28 mouse cellular contexts compared by ENCODE assay signal in the genomic region with DNA sequence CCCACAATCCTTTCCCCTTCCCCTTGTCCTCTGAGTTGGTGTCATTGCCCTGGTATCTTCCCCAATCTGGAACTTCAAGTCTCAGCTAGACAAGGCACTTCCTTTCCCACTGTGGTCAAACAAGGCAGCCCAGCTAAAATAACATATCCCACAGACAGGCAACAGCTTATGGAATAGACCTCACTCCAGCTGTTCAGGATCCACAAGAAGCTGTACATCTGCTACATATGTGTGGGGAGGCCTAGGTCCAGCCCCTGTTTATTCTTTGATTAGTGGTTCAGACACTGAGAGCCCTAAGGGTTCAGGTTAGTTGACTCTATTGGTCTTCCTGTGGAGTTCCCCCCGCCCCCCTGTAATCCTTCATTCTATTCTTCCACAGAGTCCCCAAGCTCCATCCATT.
DNase-seq lines count a peak whose midpoint lies in the region; ATAC-seq lines count a peak whose summit lies in the region.
"Had no signal": no experiment of that assay in that cellular context is flagged by ENCODE, and none has a peak within 500 bp of the region (broad histone marks: within the 10 kb centered on the region; RNA-seq: fewer than 3 reads in every experiment).

No protein-coding gene starts in this region.

- ATAC-seq in embryonic facial prominence, embryonic 14.5 days (ENCODE audit: low read depth) = peak; percentile 22; the same call in 1 of the 2 replicates
- peak; percentile 73; the same call in 1 of the 2 replicates for ATAC-seq in kidney, embryonic 15.5 days (replicated peaks; ENCODE audit: low FRiP score)
- ATAC-seq in neural tube, embryonic 11.5 days (ENCODE audit: insufficient read depth, low FRiP score, low TSS enrichment) = no peak
- ATAC-seq in neural tube, embryonic 15.5 days (ENCODE audit: low FRiP score) = no peak
- ATAC-seq in midbrain, embryonic 15.5 days (replicated peaks) = no peak
- ATAC-seq: activated CD4-positive, CD25-positive, alpha-beta regulatory T cell, adult 4 months; forebrain, embryonic 15.5 days; hindbrain, embryonic 16.5 days; intestine, embryonic 15.5 days had no signal

- no peaks in the 10 kb centered on the region for H3K27me3 ChIP-seq in embryonic facial prominence, embryonic 14.5 days (replicated peaks; ENCODE audit: control insufficient read depth, insufficient read depth, low read length)
- no peaks in the 10 kb centered on the region for H3K27me3 ChIP-seq in embryonic facial prominence, embryonic 10.5 days (replicated peaks; ENCODE audit: low read depth, poor library complexity, severe bottlenecking)
- no peaks in the 10 kb centered on the region for H3K27me3 ChIP-seq in kidney, embryonic 15.5 days
- H3K27me3 ChIP-seq in neural tube, embryonic 11.5 days (ENCODE audit: control insufficient read depth, insufficient read depth, low read length) = no peaks in the 10 kb centered on the region
- no peaks in the 10 kb centered on the region for H3K27me3 ChIP-seq in neural tube, embryonic 15.5 days (replicated peaks)
- no peaks in the 10 kb centered on the region for H3K27me3 ChIP-seq in midbrain, embryonic 15.5 days (replicated peaks)
- H3K27me3 ChIP-seq: embryonic facial prominence, embryonic 12.5 days; forebrain, embryonic 12.5 days; forebrain, embryonic 15.5 days; heart, embryonic 15.5 days; hindbrain, embryonic 13.5 days; intestine, embryonic 15.5 days had no signal

- H3K4me3 ChIP-seq in embryonic facial prominence, embryonic 14.5 days (ENCODE audit: low read depth, low read length) = no peak overlapping the region
- no peak overlapping the region for H3K4me3 ChIP-seq in embryonic facial prominence, embryonic 10.5 days
- H3K4me3 ChIP-seq in kidney, embryonic 15.5 days (replicated peaks) = no peak overlapping the region
- H3K4me3 ChIP-seq in neural tube, embryonic 11.5 days (ENCODE audit: low read depth, low read length) = no peak overlapping the region
- H3K4me3 ChIP-seq in neural tube, embryonic 15.5 days (replicated peaks) = no peak overlapping the region
- H3K4me3 ChIP-seq in midbrain, embryonic 15.5 days = no peak overlapping the region
- H3K4me3 ChIP-seq: embryonic facial prominence, embryonic 12.5 days; erythroblast, embryonic 14.5 days; forebrain, embryonic 12.5 days; forebrain, embryonic 15.5 days; heart, adult 2 months; heart, embryonic 15.5 days; hindbrain, embryonic 10.5 days; hindbrain, embryonic 13.5 days; intestine, embryonic 15.5 days had no signal

- no peak overlapping the region for H3K4me2 ChIP-seq in embryonic facial prominence, embryonic 14.5 days (ENCODE audit: low read depth, low read length)
- no peak overlapping the region for H3K4me2 ChIP-seq in kidney, embryonic 15.5 days
- H3K4me2 ChIP-seq in neural tube, embryonic 11.5 days (ENCODE audit: low read depth) = no peak overlapping the region
- no peak overlapping the region for H3K4me2 ChIP-seq in neural tube, embryonic 15.5 days
- no peak overlapping the region for H3K4me2 ChIP-seq in midbrain, embryonic 15.5 days
- H3K4me2 ChIP-seq: embryonic facial prominence, embryonic 12.5 days; forebrain, embryonic 12.5 days; forebrain, embryonic 15.5 days; heart, embryonic 11.5 days; heart, embryonic 15.5 days; hindbrain, embryonic 13.5 days; intestine, embryonic 15.5 days had no signal

- DNase-seq in embryonic facial prominence, embryonic 14.5 days (ENCODE audit: low spot score) = no peak
- no peak for DNase-seq in embryonic facial prominence, embryonic 10.5 days (ENCODE audit: low spot score)
- DNase-seq in kidney, adult 11 months = no peak
- peak; percentile 12 for DNase-seq in neural tube, embryonic 11.5 days (ENCODE audit: low spot score)
- DNase-seq: adrenal gland, adult 8-10 months; adrenal gland, postnatal 25 days; cerebellum, adult 11-12 months; cerebellum, adult 8-10 months; cerebellum, postnatal 10 days; cerebellum, postnatal 36 days; gastrocnemius, postnatal 36 days; heart, adult 2 months; heart, postnatal 10 days; heart, postnatal 36 days had no signal

- no peaks in the 10 kb centered on the region for H3K36me3 ChIP-seq in embryonic facial prominence, embryonic 14.5 days (ENCODE audit: control insufficient read depth, insufficient read depth, low read length)
- no peaks in the 10 kb centered on the region for H3K36me3 ChIP-seq in embryonic facial prominence, embryonic 10.5 days (replicated peaks)
- H3K36me3 ChIP-seq in kidney, embryonic 15.5 days = no peaks in the 10 kb centered on the region
- H3K36me3 ChIP-seq in neural tube, embryonic 11.5 days (ENCODE audit: control insufficient read depth, insufficient read depth, low read length) = no peaks in the 10 kb centered on the region
- H3K36me3 ChIP-seq in neural tube, embryonic 15.5 days = no peaks in the 10 kb centered on the region
- no peaks in the 10 kb centered on the region for H3K36me3 ChIP-seq in midbrain, embryonic 15.5 days (replicated peaks)
- H3K36me3 ChIP-seq: embryonic facial prominence, embryonic 12.5 days; forebrain, embryonic 12.5 days; forebrain, embryonic 15.5 days; heart, embryonic 15.5 days; hindbrain, embryonic 10.5 days; hindbrain, embryonic 13.5 days; intestine, embryonic 15.5 days had no signal

- no peak overlapping the region for H3K9ac ChIP-seq in embryonic facial prominence, embryonic 14.5 days (ENCODE audit: low read depth, low read length)
- no peak overlapping the region for H3K9ac ChIP-seq in kidney, embryonic 15.5 days
- no peak overlapping the region for H3K9ac ChIP-seq in neural tube, embryonic 11.5 days (ENCODE audit: low read length)
- no peak overlapping the region for H3K9ac ChIP-seq in neural tube, embryonic 15.5 days (replicated peaks)
- no peak overlapping the region for H3K9ac ChIP-seq in midbrain, embryonic 15.5 days
- H3K9ac ChIP-seq: embryonic facial prominence, embryonic 12.5 days; forebrain, embryonic 12.5 days; forebrain, embryonic 15.5 days; heart, embryonic 15.5 days; hindbrain, embryonic 13.5 days; intestine, embryonic 15.5 days had no signal

- no peaks in the 10 kb centered on the region for H3K4me1 ChIP-seq in embryonic facial prominence, embryonic 14.5 days (ENCODE audit: control insufficient read depth, insufficient read depth, low read length)
- no peaks in the 10 kb centered on the region for H3K4me1 ChIP-seq in embryonic facial prominence, embryonic 10.5 days
- H3K4me1 ChIP-seq in kidney, embryonic 15.5 days = no peaks in the 10 kb centered on the region
- no peaks in the 10 kb centered on the region for H3K4me1 ChIP-seq in neural tube, embryonic 11.5 days (ENCODE audit: control insufficient read depth, insufficient read depth, low read length)
- H3K4me1 ChIP-seq in neural tube, embryonic 15.5 days = no peaks in the 10 kb centered on the region
- H3K4me1 ChIP-seq in midbrain, embryonic 15.5 days = no peaks in the 10 kb centered on the region
- H3K4me1 ChIP-seq: embryonic facial prominence, embryonic 12.5 days; forebrain, embryonic 12.5 days; forebrain, embryonic 15.5 days; heart, embryonic 15.5 days; hindbrain, embryonic 10.5 days; hindbrain, embryonic 13.5 days; intestine, embryonic 15.5 days had no signal

- no peaks in the 10 kb centered on the region for H3K9me3 ChIP-seq in embryonic facial prominence, embryonic 14.5 days (ENCODE audit: control insufficient read depth, low read length)
- no peaks in the 10 kb centered on the region for H3K9me3 ChIP-seq in embryonic facial prominence, embryonic 10.5 days
- no peaks in the 10 kb centered on the region for H3K9me3 ChIP-seq in kidney, embryonic 15.5 days (replicated peaks)
- H3K9me3 ChIP-seq in neural tube, embryonic 11.5 days (ENCODE audit: control insufficient read depth, low read length) = no peaks in the 10 kb centered on the region
- H3K9me3 ChIP-seq in neural tube, embryonic 15.5 days (replicated peaks) = no peaks in the 10 kb centered on the region
- H3K9me3 ChIP-seq in midbrain, embryonic 15.5 days = no peaks in the 10 kb centered on the region
- H3K9me3 ChIP-seq: embryonic facial prominence, embryonic 12.5 days; forebrain, embryonic 12.5 days; forebrain, embryonic 15.5 days; heart, embryonic 15.5 days; hindbrain, embryonic 10.5 days; hindbrain, embryonic 13.5 days; intestine, embryonic 15.5 days had no signal

- WGBS in embryonic facial prominence, embryonic 14.5 days = 75% methylated on average over 1 of the region's 1 CpGs
- 59% methylated on average over 1 of the region's 1 CpGs for whole genome bisulfite sequencing in embryonic facial prominence, embryonic 10.5 days
- WGBS in kidney, embryonic 15.5 days = 62% methylated on average over 1 of the region's 1 CpGs
- 67% methylated on average over 1 of the region's 1 CpGs for WGBS in neural tube, embryonic 11.5 days
- WGBS in neural tube, embryonic 15.5 days = 58% methylated on average over 1 of the region's 1 CpGs
- 47% methylated on average over 1 of the region's 1 CpGs for WGBS in midbrain, embryonic 15.5 days

- H3K27ac ChIP-seq in embryonic facial prominence, embryonic 14.5 days (replicated peaks; ENCODE audit: low read depth, low read length) = no peak overlapping the region
- no peak overlapping the region for H3K27ac ChIP-seq in embryonic facial prominence, embryonic 10.5 days (replicated peaks)
- no peak overlapping the region for H3K27ac ChIP-seq in kidney, embryonic 15.5 days
- H3K27ac ChIP-seq in neural tube, embryonic 11.5 days (ENCODE audit: low read depth, low read length) = no peak overlapping the region
- no peak overlapping the region for H3K27ac ChIP-seq in neural tube, embryonic 15.5 days (replicated peaks)
- H3K27ac ChIP-seq in midbrain, embryonic 15.5 days = no peak overlapping the region
- H3K27ac ChIP-seq: embryonic facial prominence, embryonic 12.5 days; forebrain, embryonic 12.5 days; forebrain, embryonic 15.5 days; heart, adult 2 months; heart, embryonic 15.5 days; hindbrain, embryonic 10.5 days; hindbrain, embryonic 13.5 days; intestine, embryonic 15.5 days had no signal

Comparison
In these comparisons a context has a peak if more than half of its experiments do, and no peak if none do; other contexts are left out.
1. ATAC-seq: peak in embryonic facial prominence, embryonic 14.5 days (single experiment) and kidney, embryonic 15.5 days (single experiment); none in neural tube, embryonic 11.5 days (single experiment), neural tube, embryonic 15.5 days (single experiment) and midbrain, embryonic 15.5 days (single experiment).